9 mouse cellular contexts compared by ENCODE assay signal in the genomic region with DNA sequence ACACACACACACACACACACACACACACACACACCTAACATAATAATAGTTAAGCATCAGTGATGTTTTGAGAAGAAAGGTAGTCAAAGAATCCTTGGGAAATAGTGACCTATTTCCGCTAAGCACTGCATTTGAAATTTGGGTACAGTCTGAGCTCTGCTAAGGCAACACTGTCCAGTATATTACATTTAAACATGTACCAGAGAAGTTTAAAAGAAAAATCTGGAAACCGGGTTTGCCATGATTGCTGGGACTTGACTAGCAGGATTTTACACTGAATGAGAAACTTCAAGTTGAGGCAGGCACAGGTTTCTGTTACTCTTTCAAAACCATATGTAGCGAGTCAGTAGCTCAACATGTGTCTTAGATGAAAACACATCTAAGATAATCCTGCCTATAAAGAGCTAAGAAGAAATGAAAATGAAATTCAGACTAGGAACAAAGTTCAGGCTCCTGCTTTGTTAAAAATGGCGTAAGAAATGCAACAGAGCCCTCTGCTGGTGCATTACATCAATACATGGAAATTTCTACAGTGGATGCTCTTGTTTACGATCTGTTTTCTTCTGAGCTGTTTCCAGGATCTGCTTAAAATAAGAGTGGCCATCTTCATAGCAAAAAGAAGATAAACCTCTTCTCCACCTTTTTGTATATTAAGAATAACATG. TPM values are rescaled to one million over a fixed set of nuclear protein-coding genes. Genes with fewer than 3 reads are reported as not detected.
DNase-seq lines count a peak whose midpoint lies in the region; ATAC-seq and TF ChIP-seq lines count a peak whose summit lies in the region.
"Had no signal": no experiment of that assay in that cellular context is flagged by ENCODE, and none has a peak within 500 bp of the region (broad histone marks: within the 10 kb centered on the region; RNA-seq: fewer than 3 reads in every experiment).

No protein-coding gene starts in this region.

- H3K79me2 ChIP-seq in myocyte (ENCODE audit: control insufficient read depth, insufficient read depth) = no peaks in the 10 kb centered on the region

- no peak overlapping the region for H3K9ac ChIP-seq in limb, embryonic 14.5 days (ENCODE audit: low read depth, low read length, severe bottlenecking)
- H3K9ac ChIP-seq in forebrain, embryonic 16.5 days (replicated peaks; ENCODE audit: low read depth, low read length) = no peak overlapping the region

- no peak overlapping the region for H3K27ac ChIP-seq in limb, embryonic 14.5 days (replicated peaks; ENCODE audit: low read depth, low read length)
- no peak overlapping the region for H3K27ac ChIP-seq in limb, embryonic 10.5 days
- H3K27ac ChIP-seq in forebrain, embryonic 16.5 days (ENCODE audit: low read length) = no peak overlapping the region

- no peak for TF ChIP-seq POLR2A in limb, embryonic 14.5 days (IDR thresholded peaks at IDR 0.05; ENCODE audit: borderline replicate concordance, extremely low read depth, insufficient read depth, insufficient read length)
- TF ChIP-seq POLR2A in myocyte (IDR thresholded peaks at IDR 0.05; ENCODE audit: insufficient read length, low read depth) = no peak

- no peak for ATAC-seq in limb, embryonic 14.5 days (ENCODE audit: low FRiP score, low read depth)
- peak; percentile 75 for ATAC-seq in forebrain, embryonic 16.5 days

- H3K36me3 ChIP-seq in limb, embryonic 14.5 days (ENCODE audit: control insufficient read depth, insufficient read depth, low read length) = no peaks in the 10 kb centered on the region
- H3K36me3 ChIP-seq in limb, embryonic 10.5 days = no peaks in the 10 kb centered on the region
- H3K36me3 ChIP-seq in forebrain, embryonic 16.5 days (ENCODE audit: control insufficient read depth, insufficient read depth) = no peaks in the 10 kb centered on the region
- H3K36me3 ChIP-seq in myocyte (ENCODE audit: control insufficient read depth, insufficient read depth) = no peaks in the 10 kb centered on the region

- no peak overlapping the region for H3ac ChIP-seq in myocyte (ENCODE audit: control insufficient read depth, insufficient read length)

- H3K4me1 ChIP-seq in limb, embryonic 14.5 days (ENCODE audit: control insufficient read depth, insufficient read depth, low read length) = no peaks in the 10 kb centered on the region
- H3K4me1 ChIP-seq in limb, embryonic 10.5 days = no peaks in the 10 kb centered on the region
- H3K4me1 ChIP-seq in forebrain, embryonic 16.5 days (replicated peaks; ENCODE audit: control insufficient read depth, insufficient read depth, low read length) = no peaks in the 10 kb centered on the region

- no peak overlapping the region for H3K4me3 ChIP-seq in limb, embryonic 14.5 days (replicated peaks; ENCODE audit: low read length)
- H3K4me3 ChIP-seq in limb, embryonic 10.5 days = no peak overlapping the region
- no peak overlapping the region for H3K4me3 ChIP-seq in forebrain, embryonic 16.5 days (replicated peaks; ENCODE audit: low read length)
- no peak overlapping the region for H3K4me3 ChIP-seq in myocyte

- peak; percentile 51 for DNase-seq in limb, embryonic 14.5 days (ENCODE audit: low spot score)
- no peak for DNase-seq in limb, embryonic 10.5 days (ENCODE audit: low spot score)
- peak; percentile 53 for DNase-seq in adipocyte (ENCODE audit: low spot score)
- no peak for DNase-seq in urinary bladder, adult 2 months (ENCODE audit: low spot score)
- DNase-seq in thymus, postnatal 4 days = no peak
- DNase-seq in lung, postnatal 14 days = no peak

- no peaks in the 10 kb centered on the region for H3K9me3 ChIP-seq in limb, embryonic 14.5 days (ENCODE audit: control insufficient read depth, low read length)
- no peaks in the 10 kb centered on the region for H3K9me3 ChIP-seq in limb, embryonic 10.5 days (replicated peaks)
- H3K9me3 ChIP-seq in forebrain, embryonic 16.5 days (ENCODE audit: control insufficient read depth, low read length) = no peaks in the 10 kb centered on the region

- no peaks in the 10 kb centered on the region for H3K27me3 ChIP-seq in limb, embryonic 14.5 days (ENCODE audit: control insufficient read depth, insufficient read depth, low read length)
- H3K27me3 ChIP-seq in limb, embryonic 10.5 days (ENCODE audit: low read depth, poor library complexity, severe bottlenecking) = no peaks in the 10 kb centered on the region
- no peaks in the 10 kb centered on the region for H3K27me3 ChIP-seq in forebrain, embryonic 16.5 days (replicated peaks; ENCODE audit: control insufficient read depth, insufficient read depth, low read length)
- H3K27me3 ChIP-seq in myocyte (ENCODE audit: control insufficient read depth, insufficient read depth, insufficient read length) = no peaks in the 10 kb centered on the region

- 37% methylated on average over 5 of the region's 5 CpGs for WGBS in limb, embryonic 14.5 days
- WGBS in limb, embryonic 10.5 days = 63% methylated on average over 5 of the region's 5 CpGs
- WGBS in forebrain, embryonic 16.5 days = 35% methylated on average over 5 of the region's 5 CpGs

- no peak overlapping the region for H3K4me2 ChIP-seq in limb, embryonic 14.5 days (replicated peaks; ENCODE audit: low read depth, low read length, severe bottlenecking)
- H3K4me2 ChIP-seq in forebrain, embryonic 16.5 days (ENCODE audit: low read length) = no peak overlapping the region
- H3K4me2 ChIP-seq in myocyte (ENCODE audit: low read depth) = peak overlapping the region; percentile 22

TF ChIP-seq in myocyte, 11 proteins besides CTCF, POLR2A, EP300 and RAD21:
- TF ChIP-seq MAX (IDR thresholded peaks at IDR 0.05; ENCODE audit: low read depth) = no peak
- no peak for TF ChIP-seq POLR2AphosphoS2 (IDR thresholded peaks at IDR 0.05; ENCODE audit: insufficient read length, low read depth)
- no peak for TF ChIP-seq REST (IDR thresholded peaks at IDR 0.05; ENCODE audit: insufficient read depth, insufficient read length)

RNA-seq across cellular contexts. Expression of a gene that starts 39.7 kb away (rescaled TPM):
- not detected in 2 replicates for polyA plus RNA-seq in limb, embryonic 14.5 days (2012; rRNA removed)
- not detected in 2 replicates for polyA plus RNA-seq in limb, embryonic 14.5 days (2014; fragmentation: Nextera tagmentation; extraction: Ambion mirVana)
- not detected in 2 replicates for polyA plus RNA-seq in limb, embryonic 10.5 days (2016; fragmentation: Nextera tagmentation; extraction: Ambion mirVana)
- polyA plus RNA-seq in forebrain, embryonic 16.5 days (2015; fragmentation: Nextera tagmentation; extraction: Ambion mirVana) = not detected in 2 replicates
- not detected for polyA plus RNA-seq in myocyte (2012; fragmentation: generic; extraction: Trizol)
- not detected in 2 replicates for polyA plus RNA-seq in urinary bladder, adult 2 months (2012; rRNA removed)
- polyA plus RNA-seq: spleen, adult 2 months had no signal

Comparison
In these comparisons a context has a peak if more than half of its experiments do, and no peak if none do; other contexts are left out.
1. DNase-seq: peak in limb, embryonic 14.5 days (single experiment) and adipocyte (single experiment); none in limb, embryonic 10.5 days (single experiment), urinary bladder, adult 2 months (single experiment), thymus, postnatal 4 days (single experiment) and lung, postnatal 14 days (single experiment).